Mouse (Mus musculus) CH12.LX (cell line): ENCODE results near the gene Ntan1. TPM values are rescaled to one million over a fixed set of nuclear protein-coding genes. Genes with fewer than 3 reads are reported as not detected.

Experiments
- DNase-seq: peaks from one replicate; pipeline ENCODE4 v3.0.0-alpha.2; 2013; ENCODE audit errors: extremely low read depth
- H3K27ac ChIP-seq: 2 replicates; pipeline ENCODE4 v1.5.1; 2012; ENCODE audit warnings: low read depth, mild to moderate bottlenecking, control low read depth, moderate library complexity; ENCODE audit not compliant: insufficient read depth
- H3K27me3 ChIP-seq: replicated peaks from 2 replicates; pipeline ENCODE3; 2012; ENCODE audit warnings: inconsistent platforms
- H3K36me3 ChIP-seq, 2 experiments: replicated peaks in 1 of 2; 2 replicates each; pipeline versions ENCODE3 to v1.6.1; 2012; ENCODE audit warnings: inconsistent platforms in 1 of 2, low read length in 1 of 2, mild to moderate bottlenecking in 1 of 2, mixed read lengths in 1 of 2, moderate library complexity in 1 of 2; ENCODE audit not compliant: control insufficient read depth in 1 of 2, insufficient read depth in 1 of 2
- H3K4me1 ChIP-seq, 2 experiments: 2 replicates each; pipeline ENCODE4 v1.6.1; 2012; ENCODE audit warnings: inconsistent platforms in 1 of 2, moderate library complexity in 1 of 2; ENCODE audit not compliant: insufficient read depth in 2 of 2, control insufficient read depth in 1 of 2
- H3K4me2 ChIP-seq: 2 replicates; pipeline ENCODE4 v1.6.1; 2012; ENCODE audit warnings: low read depth, mild to moderate bottlenecking, control low read depth; ENCODE audit not compliant: poor library complexity, insufficient read depth, severe bottlenecking
- H3K4me3 ChIP-seq, 3 experiments: fragments of 150-350 bp in 1 of 3; sonication (generic) in 1 of 3; replicated peaks in 1 of 3; 2 replicates each; pipeline versions ENCODE3 to v1.5.1; 2011 to 2012; ENCODE audit warnings: low read depth in 2 of 3, low read length in 2 of 3, mild to moderate bottlenecking in 2 of 3, moderate library complexity in 2 of 3, control low read depth in 1 of 3, improper control_type of control experiment in 1 of 3, inconsistent platforms in 1 of 3, mixed read lengths in 1 of 3; ENCODE audit not compliant: poor library complexity in 1 of 3
- H3K79me2 ChIP-seq: replicated peaks from 2 replicates; pipeline ENCODE4 v1.6.1; 2012; ENCODE audit warnings: mild to moderate bottlenecking, moderate library complexity; ENCODE audit not compliant: control insufficient read depth, poor library complexity, insufficient read depth, severe bottlenecking; ENCODE audit errors: extremely low read depth
- H3K9ac ChIP-seq: 2 replicates; pipeline ENCODE4 v1.6.1; 2012; ENCODE audit warnings: low read depth, mild to moderate bottlenecking, control low read depth, moderate library complexity; ENCODE audit not compliant: insufficient read depth
- H3K9me3 ChIP-seq: replicated peaks from 2 replicates; pipeline ENCODE3; 2012; ENCODE audit warnings: low read length, inconsistent platforms, mixed read lengths
- BHLHE40 ChIP-seq: IDR thresholded peaks from 2 replicates; pipeline ENCODE4 v1.6.1; 2011; ENCODE audit warnings: mild to moderate bottlenecking, low read depth, low read length, improper control_type of control experiment
- ELF1 ChIP-seq: IDR thresholded peaks from 2 replicates; pipeline ENCODE4 v1.6.1; 2014; ENCODE audit warnings: low read depth, mild to moderate bottlenecking, inconsistent platforms, low read length, improper control_type of control experiment
- EP300 ChIP-seq: IDR thresholded peaks from 2 replicates; pipeline ENCODE4 v1.6.1; 2011; ENCODE audit warnings: low read length, improper control_type of control experiment
- ETS1 ChIP-seq: conservative IDR thresholded peaks from 2 replicates; pipeline ENCODE4 v1.6.1; 2012; ENCODE audit warnings: low read depth, mild to moderate bottlenecking, inconsistent platforms, low read length, improper control_type of control experiment, moderate library complexity
- GABPA ChIP-seq: IDR thresholded peaks from 2 replicates; pipeline ENCODE4 v1.6.1; 2012; ENCODE audit warnings: low read depth, low read length, improper control_type of control experiment, inconsistent platforms; ENCODE audit not compliant: insufficient replicate concordance
- HCFC1 ChIP-seq: IDR thresholded peaks from 2 replicates; pipeline ENCODE4 v1.6.1; 2012; ENCODE audit warnings: low read depth, mild to moderate bottlenecking, inconsistent platforms, low read length, improper control_type of control experiment
- IRF4 ChIP-seq: IDR thresholded peaks from 2 replicates; pipeline ENCODE4 v1.6.1; 2014; ENCODE audit warnings: low read depth, mild to moderate bottlenecking, inconsistent platforms, low read length, improper control_type of control experiment
- JUN ChIP-seq: IDR thresholded peaks from 2 replicates; pipeline ENCODE4 v1.6.1; 2011; ENCODE audit warnings: low read depth, mild to moderate bottlenecking, low read length, improper control_type of control experiment, moderate library complexity; ENCODE audit not compliant: insufficient read depth
- JUND ChIP-seq: conservative IDR thresholded peaks from 2 replicates; pipeline ENCODE4 v1.6.1; 2011; ENCODE audit warnings: low read depth, low read length, improper control_type of control experiment
- MAX ChIP-seq: IDR thresholded peaks from 2 replicates; pipeline ENCODE4 v1.6.1; 2011; ENCODE audit warnings: low read length, improper control_type of control experiment
- MAZ ChIP-seq: IDR thresholded peaks from 2 replicates; pipeline ENCODE4 v1.6.1; 2012; ENCODE audit warnings: low read depth, mild to moderate bottlenecking, inconsistent platforms, low read length, improper control_type of control experiment, moderate library complexity
- MEF2A ChIP-seq: IDR thresholded peaks from 2 replicates; pipeline ENCODE4 v1.6.1; 2014; ENCODE audit warnings: low read depth, mild to moderate bottlenecking, inconsistent platforms, low read length, improper control_type of control experiment, borderline replicate concordance
- MXI1 ChIP-seq: IDR thresholded peaks from 2 replicates; pipeline ENCODE4 v1.6.1; 2011; ENCODE audit warnings: mild to moderate bottlenecking, low read depth, low read length, improper control_type of control experiment
- NELFE ChIP-seq: IDR thresholded peaks from 2 replicates; pipeline ENCODE4 v1.6.1; 2011; ENCODE audit warnings: low read depth, low read length, improper control_type of control experiment
- NRF1 ChIP-seq: IDR thresholded peaks from 2 replicates; pipeline ENCODE4 v1.6.1; 2014; ENCODE audit warnings: low read depth, mild to moderate bottlenecking, inconsistent platforms, low read length, improper control_type of control experiment, moderate library complexity
- PAX5 ChIP-seq: IDR thresholded peaks from 2 replicates; pipeline ENCODE4 v1.6.1; 2012; ENCODE audit warnings: low read length, inconsistent platforms, mixed read lengths
- POLR2A ChIP-seq: IDR thresholded peaks from 2 replicates; pipeline ENCODE4 v1.6.1; 2011; ENCODE audit warnings: low read depth, mild to moderate bottlenecking, improper control_type of control experiment, low read length
- RAD21 ChIP-seq: IDR thresholded peaks from 2 replicates; pipeline ENCODE4 v1.6.1; 2011; ENCODE audit warnings: low read depth, mild to moderate bottlenecking, low read length, improper control_type of control experiment, moderate library complexity
- SMC3 ChIP-seq: IDR thresholded peaks from 2 replicates; pipeline ENCODE4 v1.6.1; 2011; ENCODE audit warnings: low read depth, low read length, improper control_type of control experiment
- TBP ChIP-seq: conservative IDR thresholded peaks from 2 replicates; pipeline ENCODE4 v1.6.1; 2011; ENCODE audit warnings: low read depth, low read length, improper control_type of control experiment
- UBTF ChIP-seq: IDR thresholded peaks from 2 replicates; pipeline ENCODE4 v1.6.1; 2012; ENCODE audit warnings: low read depth, mild to moderate bottlenecking, inconsistent platforms, low read length, improper control_type of control experiment, moderate library complexity
- USF1 ChIP-seq: IDR thresholded peaks from 2 replicates; pipeline ENCODE4 v1.6.1; 2014; ENCODE audit warnings: low read depth, mild to moderate bottlenecking, inconsistent platforms, low read length, improper control_type of control experiment
- USF2 ChIP-seq: conservative IDR thresholded peaks from 2 replicates; pipeline ENCODE4 v1.6.1; 2011; ENCODE audit warnings: low read depth, low read length, improper control_type of control experiment
- ZC3H11A ChIP-seq: IDR thresholded peaks from 2 replicates; pipeline ENCODE4 v1.6.1; 2012; ENCODE audit warnings: low read depth, mild to moderate bottlenecking, inconsistent platforms, low read length, improper control_type of control experiment
- ZNF384 ChIP-seq: IDR thresholded peaks from 2 replicates; pipeline ENCODE4 v1.6.1; 2012; ENCODE audit warnings: low read depth, low read length, improper control_type of control experiment, inconsistent platforms
- dilution Hi-C: fragments of 300-500 bp; cut with MboI; formaldehyde crosslinking; loops from 2 replicates; pipeline ENCODE4 v1.14.3; 2020; ENCODE audit warnings: low sequenced_read_pairs; ENCODE audit not compliant: extremely low pct_unique_long_range_greater_than_20kb, extremely low pct_ligation_motif_present
- in situ Hi-C: fragments of 300-500 bp; cut with MboI; formaldehyde crosslinking; loops from 3 replicates; pipeline ENCODE4 v1.14.3; 2019; ENCODE audit warnings: low sequenced_read_pairs, low pct_ligation_motif_present, low pct_unique_long_range_greater_than_20kb, mixed read lengths
- polyA plus RNA-seq: library from polyadenylated mRNA; unstranded; fragments of >175 nt; gene quantifications from 2 replicates; pipeline ENCODE4 v1.2.1, GENCODE M21; 2012; ENCODE audit warnings: low read depth; ENCODE audit not compliant: insufficient read length
- total RNA-seq, 2 experiments: library from RNA; depleted of rRNA; stranded (reverse); fragments of 300-350 nt in 1 of 2; fragments of >200 nt in 1 of 2; gene quantifications; 2 replicates each; pipeline ENCODE4 v1.2.3; 2012 to 2014

Ntan1 gene
- total and polyA plus RNA-seq, 3 experiments = 57.3 to 111 (median 71.3) TPM

- Histone ChIP-seq H3K27me3 (no peaks in the 10 kb centered on the region), H3K4me1 (peaks cover 0 to 24% of the 10 kb centered on the region in 2 experiments; a peak in 2 of 4 replicates), H3K79me2 (no peaks in the 10 kb centered on the region), H3K27ac (no peak overlapping the region), H3K9me3 (no peaks in the 10 kb centered on the region), H3K4me3 (no peak overlapping the region), H3K9ac (no peak overlapping the region), H3K4me2 (no peak overlapping the region), H3K36me3 (peaks cover 33 to 63% of the 10 kb centered on the region in 2 experiments)
- no peak for DNase-seq
- dilution Hi-C loops = no loop called here
- in situ Hi-C loops = no loop called here
- TF ChIP-seq MAX (no peak), ZC3H11A (no peak), RAD21 (no peak), MAZ (no peak), EP300 (no peak), JUN (no peak), MEF2A (no peak), JUND (no peak), USF1 (no peak), UBTF (no peak), SMC3 (no peak), TBP (no peak), HCFC1 (no peak), MXI1 (no peak), NRF1 (no peak)
Measured at GRCm38 (mm10) chr16:13846675-13847074, 28.0 kb downstream of the Ntan1 start.

GRCm38 (mm10) chr16:13848310-13848709 is 29.7 kb downstream of the Ntan1 start:
- Histone ChIP-seq H3K4me3 (no peak overlapping the region), H3K4me1 (peaks cover 0 to 24% of the 10 kb centered on the region in 2 experiments; a peak in 2 of 4 replicates), H3K4me2 (no peak overlapping the region), H3K9me3 (no peaks in the 10 kb centered on the region), H3K27me3 (no peaks in the 10 kb centered on the region), H3K27ac (no peak overlapping the region), H3K9ac (no peak overlapping the region), H3K79me2 (no peaks in the 10 kb centered on the region), H3K36me3 (peaks cover 33 to 61% of the 10 kb centered on the region in 2 experiments)
- in situ Hi-C loops (no loop called here), dilution Hi-C loops (no loop called here)
- no peak for TF ChIP-seq MXI1
- peak; percentile 15 for DNase-seq

GRCm38 (mm10) chr16:13851446-13851845 is 32.8 kb downstream of the Ntan1 start:
- Histone ChIP-seq H3K27ac (no peak overlapping the region), H3K4me1 (peaks cover 0 to 18% of the 10 kb centered on the region in 2 experiments; a peak in 2 of 4 replicates), H3K9me3 (no peaks in the 10 kb centered on the region), H3K9ac (no peak overlapping the region), H3K27me3 (no peaks in the 10 kb centered on the region), H3K36me3 (peaks cover 27 to 57% of the 10 kb centered on the region in 2 experiments), H3K4me2 (no peak overlapping the region), H3K79me2 (no peaks in the 10 kb centered on the region), H3K4me3 (no peak overlapping the region)
- in situ Hi-C loops = no loop called here
- dilution Hi-C loops = no loop called here
- DNase-seq = no peak
- TF ChIP-seq UBTF (no peak), ELF1 (no peak), USF2 (no peak), PAX5 (no peak), SMC3 (no peak), NELFE (no peak), TBP (no peak), JUND (no peak), POLR2A (no peak), HCFC1 (no peak), MAZ (no peak), USF1 (no peak), MEF2A (no peak), IRF4 (no peak), ZNF384 (no peak), EP300 (no peak), BHLHE40 (no peak), GABPA (no peak), MAX (no peak), ETS1 (no peak)
